8 mouse cellular contexts compared by ENCODE assay signal in genomic region chr9:72662691-72663533, GRCm38 (mm10). TPM values are rescaled to one million over a fixed set of nuclear protein-coding genes. Genes with fewer than 3 reads are reported as not detected.
A peak's percentile ranks its signal among the peaks of the same experiment; 100 is the strongest.
DNase-seq lines count a peak whose midpoint lies in the region; ATAC-seq and TF ChIP-seq lines count a peak whose summit lies in the region.

No protein-coding gene starts in this region.

- peak overlapping the region; percentile 99 for H3K27ac ChIP-seq in ES-E14 (ENCODE audit: insufficient read depth, low read depth, low read length, poor library complexity, severe bottlenecking)
- peak overlapping the region; percentile 99 for H3K27ac ChIP-seq in forebrain, embryonic 13.5 days
- peak overlapping the region; percentile 100 for H3K27ac ChIP-seq in heart, postnatal 0 days (ENCODE audit: low read depth)
- peak overlapping the region; percentile 99 for H3K27ac ChIP-seq in liver, postnatal 0 days (ENCODE audit: low read depth)

- peak overlapping the region; percentile 99 for H3K9ac ChIP-seq in ES-E14 (ENCODE audit: insufficient read depth, low read depth, low read length, poor library complexity, severe bottlenecking)
- H3K9ac ChIP-seq in forebrain, embryonic 13.5 days, result peak overlapping the region; percentile 100
- peak overlapping the region; percentile 100 for H3K9ac ChIP-seq in heart, postnatal 0 days (replicated peaks; ENCODE audit: low read depth, low read length)
- H3K9ac ChIP-seq in liver, postnatal 0 days (replicated peaks), result peak overlapping the region; percentile 98

- in situ Hi-C loops in ES-E14 (cut with MboI; ENCODE audit: low sequenced_read_pairs in 2 of 2, unreplicated experiment in 2 of 2), result no loop called here

- H3K4me1 ChIP-seq in ES-E14 (ENCODE audit: control insufficient read depth in 2 of 2, insufficient read depth in 2 of 2, low read length in 2 of 2, poor library complexity in 1 of 2), result peaks cover 11 to 13% of the 10 kb centered on the region in 2 experiments; a peak in 3 of 4 replicates
- peaks cover 50% of the 10 kb centered on the region for H3K4me1 ChIP-seq in forebrain, embryonic 13.5 days
- peaks cover 19% of the 10 kb centered on the region for H3K4me1 ChIP-seq in heart, postnatal 0 days (ENCODE audit: control insufficient read depth, insufficient read depth)
- H3K4me1 ChIP-seq in liver, postnatal 0 days (ENCODE audit: insufficient read depth), result peaks cover 23% of the 10 kb centered on the region

- peak overlapping the region; percentile 90 for H3K4me2 ChIP-seq in forebrain, embryonic 13.5 days
- peak overlapping the region; percentile 80 for H3K4me2 ChIP-seq in heart, postnatal 0 days (ENCODE audit: low read depth, low read length)
- H3K4me2 ChIP-seq in liver, postnatal 0 days (ENCODE audit: low read depth, low read length), result peak overlapping the region; percentile 79

- no peaks in the 10 kb centered on the region for H3K9me3 ChIP-seq in ES-E14 (ENCODE audit: control insufficient read depth, insufficient read depth, low read depth, low read length)
- no peaks in the 10 kb centered on the region for H3K9me3 ChIP-seq in forebrain, embryonic 13.5 days (replicated peaks)
- H3K9me3 ChIP-seq in heart, postnatal 0 days (replicated peaks; ENCODE audit: control insufficient read depth, low read length), result no peaks in the 10 kb centered on the region
- no peaks in the 10 kb centered on the region for H3K9me3 ChIP-seq in liver, postnatal 0 days (ENCODE audit: low read length)

- TF ChIP-seq CTCF in heart, postnatal 0 days (IDR thresholded peaks at IDR 0.05; ENCODE audit: low read depth), result no peak
- TF ChIP-seq CTCF in liver, postnatal 0 days (IDR thresholded peaks at IDR 0.05; ENCODE audit: low read depth), result no peak

- ATAC-seq in forebrain, embryonic 13.5 days, result peak; percentile 69
- peak; percentile 62 for ATAC-seq in heart, postnatal 0 days (ENCODE audit: insufficient read depth, low read depth)
- peak; percentile 47 for ATAC-seq in liver, postnatal 0 days

- peaks cover 26% of the 10 kb centered on the region for H3K36me3 ChIP-seq in ES-E14 (ENCODE audit: control insufficient read depth, insufficient read depth, low read length, poor library complexity, severe bottlenecking)
- peaks cover 21% of the 10 kb centered on the region for H3K36me3 ChIP-seq in forebrain, embryonic 13.5 days (ENCODE audit: poor library complexity, severe bottlenecking)
- H3K36me3 ChIP-seq in heart, postnatal 0 days (replicated peaks; ENCODE audit: control insufficient read depth, insufficient read depth, low read length), result peaks cover 29% of the 10 kb centered on the region; the same call in 1 of the 2 replicates
- peaks cover 18% of the 10 kb centered on the region for H3K36me3 ChIP-seq in liver, postnatal 0 days (replicated peaks; ENCODE audit: insufficient read depth, low read length)

- TF ChIP-seq EP300 in heart, postnatal 0 days (IDR thresholded peaks at IDR 0.05; ENCODE audit: low read depth), result 0 out of 2 replicates have a peak, but pooled peaks have one; percentile 39
- no peak; the same call in 1 of the 2 replicates for TF ChIP-seq EP300 in liver, postnatal 0 days (IDR thresholded peaks at IDR 0.05; ENCODE audit: low read depth)

- DNase-seq in ES-E14 (ENCODE audit: low read depth, low spot score), result peak; percentile 65
- DNase-seq in c-Kit-positive CD71-positive TER-119-positive erythroid progenitor cells, embryonic 14.5 days (ENCODE audit: low spot score), result peak; percentile 73
- peak; percentile 92 for DNase-seq in heart, postnatal 0 days (ENCODE audit: low spot score)
- peak; percentile 84 to 91 for DNase-seq in kidney, postnatal 4 days
- peak; percentile 82 for DNase-seq in liver, postnatal 0 days
- peak; percentile 71 for DNase-seq in ovary, adult 18-20 months (ENCODE audit: low spot score)
- DNase-seq in thymus, postnatal 0 days (ENCODE audit: low spot score), result peak; percentile 51

- peak overlapping the region; percentile 95 to 100 for H3K4me3 ChIP-seq in ES-E14 (ENCODE audit: insufficient read depth in 1 of 2, low read depth in 1 of 2, low read length in 2 of 2, poor library complexity in 1 of 2, severe bottlenecking in 1 of 2)
- H3K4me3 ChIP-seq in forebrain, embryonic 13.5 days, result peak overlapping the region; percentile 99
- peak overlapping the region; percentile 99 for H3K4me3 ChIP-seq in heart, postnatal 0 days (ENCODE audit: low read depth, low read length)
- peak overlapping the region; percentile 87 for H3K4me3 ChIP-seq in liver, postnatal 0 days (ENCODE audit: low read depth, low read length)

- WGBS in forebrain, embryonic 13.5 days, result under 1% methylated on average over 45 of the region's 55 CpGs
- WGBS in heart, postnatal 0 days, result under 1% methylated on average over 53 of the region's 55 CpGs
- under 1% methylated on average over 45 of the region's 55 CpGs for WGBS in liver, postnatal 0 days (ENCODE audit: insufficient replicate concordance)

- H3K27me3 ChIP-seq in forebrain, embryonic 13.5 days, result no peaks in the 10 kb centered on the region
- H3K27me3 ChIP-seq in heart, postnatal 0 days (ENCODE audit: control insufficient read depth, insufficient read depth, low read length), result no peaks in the 10 kb centered on the region
- H3K27me3 ChIP-seq in liver, postnatal 0 days (ENCODE audit: insufficient read depth, low read length), result no peaks in the 10 kb centered on the region

TF ChIP-seq in ES-E14, 5 proteins besides CTCF, POLR2A, EP300 and RAD21:
- TF ChIP-seq ZNF384 (IDR thresholded peaks at IDR 0.05; ENCODE audit: low read depth, low read length), result no peak
- TF ChIP-seq ZC3H11A (IDR thresholded peaks at IDR 0.05; ENCODE audit: borderline replicate concordance, low read depth, low read length), result no peak
- no peak for TF ChIP-seq CHD2 (IDR thresholded peaks at IDR 0.05; ENCODE audit: low read depth, low read length)
- TF ChIP-seq MAFK (IDR thresholded peaks at IDR 0.05; ENCODE audit: insufficient read depth, low read depth, low read length), result no peak
- no peak for TF ChIP-seq HCFC1 (IDR thresholded peaks at IDR 0.05; ENCODE audit: borderline replicate concordance, insufficient read depth, low read length)

RNA-seq across cellular contexts. Expression of gene Nedd4, which starts 0.8 kb away (rescaled TPM):
- 302 and 324 TPM in 2 replicates for total RNA-seq in ES-E14 (2012; rRNA removed)
- 552 and 600 TPM in 2 replicates for polyA plus RNA-seq in forebrain, embryonic 13.5 days (2015; fragmentation: Nextera tagmentation; extraction: Ambion mirVana)
- total RNA-seq in heart, postnatal 0 days (2014; rRNA removed; ENCODE audit: low replicate concordance), result 444 and 493 TPM in 2 replicates
- 294 and 303 TPM in 2 replicates for polyA plus RNA-seq in heart, postnatal 0 days (2015; fragmentation: Nextera tagmentation; extraction: Ambion mirVana)
- 56.7 and 70.3 TPM in 2 replicates for polyA plus RNA-seq in liver, postnatal 0 days (2015; fragmentation: Nextera tagmentation; extraction: Ambion mirVana)
- 159 and 162 TPM in 2 replicates for polyA plus RNA-seq in thymus, postnatal 0 days (2015; fragmentation: Nextera tagmentation; extraction: Ambion mirVana)

Comparison
In these comparisons a context has a peak if more than half of its experiments do, and no peak if none do; other contexts are left out.
1. Peak in every context shown above with its lines: DNase-seq, ATAC-seq, H3K4me3 ChIP-seq and H3K27ac ChIP-seq.